Comparison of ENCODE assay signal across 20 mouse cellular contexts in genomic region chr5:128488872-128489580, GRCm38 (mm10). TPM values are rescaled to one million over a fixed set of nuclear protein-coding genes. Genes with fewer than 3 reads are reported as not detected.
"Had no signal": no experiment of that assay in that cellular context is flagged by ENCODE, and none has a peak within 500 bp of the region (broad histone marks: within the 10 kb centered on the region; RNA-seq: fewer than 3 reads in every experiment).

No protein-coding gene starts in this region.

- H3K27me3 ChIP-seq: midbrain, embryonic 13.5 days; neural tube, embryonic 13.5 days had no signal

- ATAC-seq: liver, postnatal 0 days; lung, postnatal 0 days; midbrain, embryonic 13.5 days had no signal

- H3K4me1 ChIP-seq: kidney, embryonic 15.5 days; limb, embryonic 12.5 days; limb, embryonic 15.5 days; neural tube, embryonic 13.5 days had no signal

- H3K27ac ChIP-seq: kidney, embryonic 15.5 days; limb, embryonic 12.5 days; limb, embryonic 15.5 days; liver, embryonic 14.5 days; macrophage; midbrain, embryonic 13.5 days; neural tube, embryonic 13.5 days had no signal

- H3K4me3 ChIP-seq: kidney, embryonic 15.5 days; limb, embryonic 12.5 days; limb, embryonic 15.5 days; midbrain, embryonic 13.5 days; myocyte; neural tube, embryonic 13.5 days had no signal

- H3K4me2 ChIP-seq: kidney, embryonic 15.5 days; limb, embryonic 12.5 days; limb, embryonic 15.5 days; liver, embryonic 11.5 days; lung, embryonic 14.5 days; midbrain, embryonic 13.5 days; neural tube, embryonic 13.5 days had no signal

- H3K9ac ChIP-seq: kidney, embryonic 15.5 days; limb, embryonic 12.5 days; limb, embryonic 15.5 days; liver, embryonic 14.5 days; liver, postnatal 0 days; lung, embryonic 14.5 days; midbrain, embryonic 13.5 days; neural tube, embryonic 13.5 days had no signal

- H3K36me3 ChIP-seq: kidney, embryonic 15.5 days; limb, embryonic 12.5 days; limb, embryonic 15.5 days; midbrain, embryonic 13.5 days; neural tube, embryonic 13.5 days had no signal

- DNase-seq: kidney, adult 11 months; kidney, adult 8-10 months; kidney, postnatal 14 days; left cerebral cortex, postnatal 4 days; liver, postnatal 0 days; lung, embryonic 14.5 days; retina, postnatal 1 day; right cerebral cortex, postnatal 25 days; spleen, adult 18-20 months; thymus, postnatal 36 days had no signal

- H3K9me3 ChIP-seq: kidney, embryonic 15.5 days; limb, embryonic 15.5 days; midbrain, embryonic 13.5 days; neural tube, embryonic 13.5 days had no signal

RNA-seq across cellular contexts. Expression of gene Tmem132d, which starts 56.1 kb away (rescaled TPM):
- polyA plus RNA-seq: liver, embryonic 11.5 days; liver, postnatal 0 days; macrophage; myocyte had no signal
